Mouse (Mus musculus): ENCODE results near the gene Fbp2. TPM values are rescaled to one million over a fixed set of nuclear protein-coding genes. Genes with fewer than 3 reads are reported as not detected.

Fbp2 gene
- 0.14 and 0.38 TPM in 2 replicates for polyA plus RNA-seq (2016; fragmentation: Nextera tagmentation; extraction: Ambion mirVana)

DNA sequence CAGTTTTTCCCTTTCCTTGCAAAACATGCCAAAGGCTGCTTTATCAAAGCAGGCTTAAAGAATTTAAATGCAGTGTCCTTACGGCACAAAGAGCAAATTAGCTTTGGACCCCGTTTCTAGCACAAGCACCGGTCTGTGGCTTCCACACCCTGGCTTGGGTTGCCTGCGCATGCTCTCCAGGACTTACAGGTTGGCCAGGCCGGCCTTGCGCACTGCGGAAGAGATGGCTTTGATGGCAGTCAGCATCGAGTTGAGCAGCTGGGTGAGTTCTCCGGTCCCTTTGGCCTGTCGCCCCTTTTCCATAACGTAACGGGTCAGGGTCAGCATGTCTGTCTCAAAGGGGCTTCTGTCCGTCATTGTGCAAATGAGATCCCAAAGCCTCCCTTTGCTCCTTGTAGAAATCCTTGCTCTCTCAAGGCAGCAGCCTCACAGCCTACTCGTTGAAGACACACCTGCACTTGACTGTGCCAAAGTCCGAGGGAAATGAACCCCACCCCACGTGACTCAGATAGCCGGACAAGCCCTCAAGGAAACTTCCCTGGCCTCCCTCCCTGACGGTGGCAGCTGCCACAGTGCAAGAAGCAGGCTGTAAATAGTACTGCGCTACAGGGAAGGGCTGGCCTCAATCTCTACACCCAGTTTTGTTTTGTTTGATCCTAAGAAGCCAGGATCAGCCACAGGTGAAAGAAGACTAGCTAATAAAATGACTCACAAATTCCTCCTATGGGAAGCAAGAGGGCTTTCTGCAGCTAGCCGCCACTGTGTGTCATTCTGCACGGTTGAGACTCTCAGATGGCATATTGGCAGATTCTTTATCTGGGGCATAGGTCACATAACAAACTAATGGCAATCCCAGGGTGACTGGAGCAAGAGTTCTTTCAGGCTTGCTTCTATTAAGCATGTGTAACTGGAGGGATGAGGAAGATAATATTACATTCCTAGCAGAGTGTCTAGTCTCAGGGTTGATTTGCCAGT, at the start of gene Fbp2:
Gene Fbp2 (minus strand): TSS at position 482 of the 975 bp plus-strand sequence.
- H3K27me3 ChIP-seq (ENCODE audit: low read depth, poor library complexity, severe bottlenecking): no peaks in the 10 kb centered on the region
- H3K9me3 ChIP-seq (replicated peaks): no peaks in the 10 kb centered on the region
- no peak within 1 kb of the TSS for H3K27ac ChIP-seq
- no peak for DNase-seq (ENCODE audit: low spot score)
- 73% methylated on average over 21 of the region's 21 CpGs for WGBS
- no peaks in the 10 kb centered on the region for H3K36me3 ChIP-seq
- H3K4me1 ChIP-seq: peaks cover 13% of the 10 kb centered on the region
- H3K4me3 ChIP-seq: no peak within 1 kb of the TSS

DNA sequence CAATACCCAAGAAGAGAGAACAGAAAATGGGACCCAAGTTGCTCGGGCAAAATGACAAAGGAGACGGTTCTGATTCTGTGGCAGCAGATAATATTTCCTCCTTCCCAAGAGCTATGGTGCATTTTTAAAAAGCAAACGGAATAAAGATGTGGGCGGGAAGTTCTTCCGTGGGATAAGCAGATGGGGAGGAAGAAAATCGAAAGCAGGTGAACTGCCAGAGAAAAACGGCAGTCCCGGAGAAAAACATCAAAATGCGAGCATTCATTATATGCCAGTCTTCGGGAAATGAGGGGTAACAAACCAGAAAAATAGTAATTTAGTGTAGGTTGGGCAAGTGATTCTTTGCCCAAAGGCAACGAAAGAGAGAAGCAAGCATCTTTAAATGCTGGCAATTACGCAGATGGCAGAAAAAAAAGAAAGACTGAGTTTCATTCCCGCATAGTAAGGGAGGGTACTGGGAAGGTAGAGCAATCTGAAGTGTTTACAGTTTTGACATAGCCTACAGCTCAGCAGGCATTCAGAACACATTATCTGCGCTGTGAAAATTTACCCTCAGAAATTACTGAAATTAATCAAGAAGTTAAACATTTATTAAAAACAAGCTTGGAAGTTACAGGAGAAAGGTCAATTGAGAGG, 49.4 kb upstream of the Fbp2 start:
- no peak for DNase-seq (ENCODE audit: low spot score)
- no peaks in the 10 kb centered on the region for H3K9me3 ChIP-seq (replicated peaks)
- no peaks in the 10 kb centered on the region for H3K36me3 ChIP-seq
- H3K4me3 ChIP-seq: no peak overlapping the region
- WGBS: 83% methylated on average over 14 of the region's 14 CpGs
- no peak overlapping the region for H3K27ac ChIP-seq
- H3K27me3 ChIP-seq (ENCODE audit: low read depth, poor library complexity, severe bottlenecking): no peaks in the 10 kb centered on the region
- peaks cover 9% of the 10 kb centered on the region for H3K4me1 ChIP-seq

DNA sequence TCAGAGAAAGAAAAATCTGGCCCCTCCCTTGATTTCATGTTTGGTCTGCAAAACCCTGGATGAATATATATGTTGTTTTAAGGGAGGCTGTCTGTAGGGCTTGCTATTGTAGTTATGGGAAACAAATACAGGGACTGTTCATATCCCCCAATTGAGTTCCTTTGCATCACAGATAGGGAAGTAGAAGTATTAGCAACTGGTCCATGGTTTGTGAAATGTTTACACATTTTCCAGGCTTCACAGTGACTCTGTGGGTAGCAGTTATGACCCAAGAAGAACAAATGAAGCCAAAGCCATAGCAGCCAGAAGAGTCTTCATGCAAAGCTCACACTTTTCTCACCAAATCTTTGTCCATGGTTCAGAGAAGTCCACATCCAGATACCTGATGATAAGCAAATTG, 42.9 kb upstream of the Fbp2 start:
- no peak for DNase-seq (ENCODE audit: low spot score)
- H3K27me3 ChIP-seq (ENCODE audit: low read depth, poor library complexity, severe bottlenecking): no peaks in the 10 kb centered on the region
- H3K4me1 ChIP-seq: no peaks in the 10 kb centered on the region
- no peak overlapping the region for H3K27ac ChIP-seq
- H3K9me3 ChIP-seq (replicated peaks): no peaks in the 10 kb centered on the region
- H3K36me3 ChIP-seq: no peaks in the 10 kb centered on the region
- no peak overlapping the region for H3K4me3 ChIP-seq

DNA sequence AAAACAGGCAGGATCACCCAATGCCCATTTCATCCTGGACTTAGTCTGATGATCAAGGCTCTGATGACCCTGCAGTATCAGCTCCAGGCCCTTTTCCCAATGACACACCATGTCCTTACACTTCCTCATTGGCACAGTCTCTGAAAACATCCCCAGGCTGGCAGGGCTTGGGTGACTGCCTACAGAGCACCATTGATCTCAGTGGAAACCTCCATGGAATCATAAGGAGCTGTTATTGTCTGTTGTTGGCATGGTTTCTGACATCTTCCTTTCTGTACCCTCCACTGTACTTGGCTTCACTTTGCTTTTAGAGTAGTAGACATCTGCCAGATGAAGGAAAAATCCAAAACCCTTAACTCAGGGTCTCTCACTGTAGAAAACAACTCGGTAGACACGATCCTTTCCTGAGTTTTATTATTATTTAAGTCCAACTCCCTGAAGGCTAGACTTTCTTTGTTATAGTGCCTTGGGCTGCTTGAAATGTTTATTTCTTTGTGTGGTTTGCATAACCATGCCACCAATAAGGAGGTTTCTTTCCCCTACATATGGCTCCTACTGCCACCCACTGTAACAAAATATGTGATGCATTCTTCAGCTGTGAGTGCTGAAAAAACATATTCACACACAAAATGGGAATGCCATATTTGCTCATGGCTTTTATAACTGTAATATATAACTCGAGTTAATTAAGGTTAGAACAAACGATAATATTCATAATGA, 39.9 kb upstream of the Fbp2 start:
- H3K4me3 ChIP-seq: no peak overlapping the region
- H3K9me3 ChIP-seq (replicated peaks): no peaks in the 10 kb centered on the region
- 89% methylated on average over 4 of the region's 4 CpGs for WGBS
- no peak overlapping the region for H3K27ac ChIP-seq
- H3K36me3 ChIP-seq: no peaks in the 10 kb centered on the region
- H3K27me3 ChIP-seq (ENCODE audit: low read depth, poor library complexity, severe bottlenecking): no peaks in the 10 kb centered on the region
- no peak for DNase-seq (ENCODE audit: low spot score)
- no peaks in the 10 kb centered on the region for H3K4me1 ChIP-seq

DNA sequence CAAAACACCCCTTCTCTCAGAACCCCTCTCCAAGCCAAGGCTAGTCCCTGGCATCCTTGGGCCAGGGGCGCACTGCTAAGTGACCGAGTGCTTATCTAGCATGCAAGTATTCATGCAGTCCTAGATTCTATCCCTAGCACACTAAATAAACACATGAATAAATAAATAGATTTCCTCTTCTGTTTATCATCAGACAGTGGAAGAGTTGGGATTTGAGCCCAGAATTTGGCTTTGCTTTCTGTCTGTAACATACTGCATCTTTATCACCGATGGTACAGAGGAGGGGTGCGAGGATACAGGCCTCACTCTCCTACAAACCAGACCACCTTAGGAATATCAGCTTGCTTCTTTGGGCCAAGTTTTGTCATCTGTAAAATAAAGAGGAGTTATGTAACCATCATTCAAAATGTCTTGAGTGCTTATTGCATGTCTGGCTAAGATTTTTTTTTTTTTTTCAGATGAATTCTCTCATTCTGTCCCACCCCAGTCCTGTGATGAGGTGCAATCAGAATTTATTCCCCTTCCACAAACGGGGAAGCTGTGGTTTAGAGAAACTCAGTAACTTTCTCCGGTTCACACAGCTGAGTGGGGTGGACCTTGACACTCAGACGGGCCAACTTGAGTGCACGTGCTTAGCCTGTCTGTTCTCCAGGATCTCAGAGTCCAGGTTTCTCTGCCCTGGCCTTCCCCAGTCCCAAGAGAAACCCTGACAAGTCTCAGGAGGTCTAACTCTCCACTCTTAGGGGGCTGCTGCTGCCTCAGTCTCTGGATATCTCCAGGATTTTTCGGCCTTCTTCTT, 35.0 kb upstream of the Fbp2 start:
- Histone ChIP-seq H3K4me3 (no peak overlapping the region), H3K4me1 (0 out of 2 replicates have a peak, but pooled peaks cover under 1% of the 10 kb centered on the region), H3K9me3 (replicated peaks) (no peaks in the 10 kb centered on the region), H3K36me3 (no peaks in the 10 kb centered on the region), H3K27ac (no peak overlapping the region), H3K27me3 (ENCODE audit: low read depth, poor library complexity, severe bottlenecking) (peaks cover 26% of the 10 kb centered on the region)
- WGBS: 86% methylated on average over 9 of the region's 9 CpGs
- DNase-seq (ENCODE audit: low spot score): no peak

DNA sequence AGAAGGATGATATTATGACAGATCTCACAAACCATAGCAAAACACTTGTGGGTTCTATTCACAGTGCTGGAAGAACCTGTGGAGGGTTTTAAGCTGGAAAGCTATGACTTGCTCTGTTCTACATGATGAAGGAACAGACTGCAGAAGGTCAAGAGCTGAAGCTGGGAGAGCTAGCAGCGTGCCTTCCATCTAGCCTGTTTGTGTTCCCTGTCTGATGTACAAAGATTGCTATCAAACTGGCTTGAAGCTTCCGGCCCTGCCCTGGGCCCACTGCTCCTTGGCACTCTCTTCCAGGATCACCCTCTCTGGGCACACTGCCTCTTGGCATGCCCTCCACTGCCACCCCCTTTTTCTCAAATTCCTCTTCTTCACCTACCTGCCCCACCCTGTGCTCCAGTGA, 31.1 kb upstream of the Fbp2 start:
- H3K27ac ChIP-seq: no peak overlapping the region
- H3K36me3 ChIP-seq: no peaks in the 10 kb centered on the region
- H3K4me3 ChIP-seq: no peak overlapping the region
- DNase-seq (ENCODE audit: low spot score): no peak
- no peaks in the 10 kb centered on the region for H3K9me3 ChIP-seq (replicated peaks)
- peaks cover 10% of the 10 kb centered on the region for H3K4me1 ChIP-seq
- H3K27me3 ChIP-seq (ENCODE audit: low read depth, poor library complexity, severe bottlenecking): peaks cover 56% of the 10 kb centered on the region
- WGBS: 78% methylated on average over 2 of the region's 2 CpGs

DNA sequence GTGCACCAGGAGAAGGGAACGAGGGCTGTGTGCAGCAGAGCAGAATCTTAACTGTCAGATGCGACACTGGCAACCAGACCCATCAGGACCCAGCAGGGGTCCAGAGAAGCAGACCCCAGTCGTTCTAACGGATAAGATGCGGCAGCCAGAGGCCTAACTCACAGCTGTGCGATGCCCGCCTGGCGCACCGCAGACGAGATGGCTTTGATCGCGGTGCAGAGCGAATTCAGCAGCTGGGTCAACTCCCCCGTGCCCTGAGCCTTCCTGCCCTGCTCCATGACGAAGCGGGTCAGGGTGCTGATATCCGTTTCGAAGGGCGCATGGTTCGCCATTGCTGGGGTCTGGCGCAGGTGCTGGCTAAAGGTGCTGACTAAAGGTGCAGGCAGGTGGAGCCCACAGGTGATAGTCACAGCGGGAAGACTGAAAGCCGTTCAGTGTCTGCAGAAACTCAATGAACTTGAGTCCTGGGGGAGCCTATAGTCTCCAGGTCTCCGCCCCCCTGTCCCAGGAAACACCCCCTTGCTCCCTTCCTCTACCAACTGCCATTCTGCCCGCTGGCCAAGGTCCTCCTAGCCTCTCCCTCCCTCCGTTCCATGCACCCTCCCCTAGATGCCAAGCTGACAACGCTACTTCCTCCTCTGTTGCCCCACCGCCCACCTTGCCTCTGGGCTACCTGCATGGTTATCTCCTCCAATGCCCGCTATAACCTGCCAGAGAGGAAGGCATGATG, 29.7 kb upstream of the Fbp2 start, which contains the start of gene Fbp1:
Gene Fbp1 (minus strand): TSS at position 571 of the 730 bp plus-strand sequence.
- Histone ChIP-seq H3K4me1 (peaks cover 10% of the 10 kb centered on the region), H3K4me3 (peak within 1 kb of the TSS; percentile 40), H3K27me3 (ENCODE audit: low read depth, poor library complexity, severe bottlenecking) (peaks cover 56% of the 10 kb centered on the region), H3K36me3 (no peaks in the 10 kb centered on the region), H3K9me3 (replicated peaks) (no peaks in the 10 kb centered on the region), H3K27ac (no peak within 1 kb of the TSS)
- 3% methylated on average over 29 of the region's 29 CpGs for WGBS
- DNase-seq (ENCODE audit: low spot score): no peak

DNA sequence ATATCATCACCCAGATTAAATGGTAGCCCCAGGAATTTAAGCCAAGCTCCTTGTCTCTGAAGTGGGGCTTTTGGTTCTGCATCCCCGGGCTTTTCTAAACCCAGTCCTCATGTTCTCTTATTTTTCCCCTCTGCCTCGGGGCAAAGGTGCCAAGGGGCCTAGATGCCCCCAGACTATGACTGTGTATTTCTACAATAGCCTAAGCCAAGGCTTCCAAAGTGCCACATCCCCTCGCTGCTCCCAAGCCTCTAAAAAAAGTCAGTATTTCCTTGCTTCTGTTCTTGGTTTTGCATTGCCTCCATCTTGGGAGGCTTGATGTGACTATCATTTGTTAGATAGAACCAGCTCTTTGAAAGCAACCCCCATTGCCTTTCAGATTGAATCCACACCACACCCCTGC, 26.3 kb upstream of the Fbp2 start:
- WGBS: 84% methylated on average over 3 of the region's 3 CpGs
- no peak for DNase-seq (ENCODE audit: low spot score)
- Histone ChIP-seq H3K9me3 (replicated peaks) (no peaks in the 10 kb centered on the region), H3K27me3 (ENCODE audit: low read depth, poor library complexity, severe bottlenecking) (peaks cover 43% of the 10 kb centered on the region), H3K4me1 (peaks cover 16% of the 10 kb centered on the region), H3K36me3 (no peaks in the 10 kb centered on the region), H3K27ac (no peak overlapping the region), H3K4me3 (no peak overlapping the region)

DNA sequence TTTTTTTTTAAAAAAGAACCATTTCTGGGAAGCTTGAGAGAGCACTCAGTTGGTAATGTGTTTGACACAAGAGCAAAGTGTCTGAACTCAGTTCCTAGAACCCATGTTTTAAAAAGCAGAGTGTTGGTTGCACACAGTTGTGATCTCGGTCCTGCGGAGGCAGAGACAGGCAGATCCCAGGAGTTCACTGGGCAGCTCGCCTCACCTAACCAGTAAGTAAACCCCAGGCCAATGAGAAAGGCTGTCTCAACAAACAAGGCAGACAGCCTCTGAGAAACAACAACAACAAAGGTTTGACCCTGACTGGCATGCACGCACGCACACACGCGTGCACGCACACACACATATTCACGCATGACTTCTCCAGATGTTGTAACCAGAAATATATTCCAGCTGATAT, 25.7 kb upstream of the Fbp2 start:
- no peak overlapping the region for H3K27ac ChIP-seq
- H3K9me3 ChIP-seq (replicated peaks): no peaks in the 10 kb centered on the region
- H3K27me3 ChIP-seq (ENCODE audit: low read depth, poor library complexity, severe bottlenecking): peaks cover 37% of the 10 kb centered on the region
- WGBS: 92% methylated on average over 9 of the region's 9 CpGs
- H3K4me3 ChIP-seq: no peak overlapping the region
- peaks cover 19% of the 10 kb centered on the region for H3K4me1 ChIP-seq
- no peak for DNase-seq (ENCODE audit: low spot score)
- no peaks in the 10 kb centered on the region for H3K36me3 ChIP-seq

DNA sequence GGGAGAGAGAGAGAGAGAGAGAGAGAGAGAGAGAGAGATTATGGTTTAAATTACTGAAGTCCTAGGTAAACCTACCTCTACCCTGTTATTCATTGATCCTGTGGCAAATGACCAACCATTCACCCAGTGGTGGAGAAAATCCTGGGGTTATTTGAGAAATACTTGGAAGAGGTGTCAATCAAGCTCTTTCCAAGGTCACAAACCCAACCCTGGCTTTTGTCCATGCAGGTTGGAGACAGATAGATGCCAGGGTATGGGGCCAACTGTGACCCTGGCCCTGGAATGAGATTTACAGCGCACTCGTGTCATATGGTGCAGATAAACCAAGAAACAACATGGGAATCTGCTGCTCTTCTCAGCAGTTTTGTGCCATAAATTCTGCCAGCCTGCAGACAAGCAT, 25.2 kb upstream of the Fbp2 start:
- Histone ChIP-seq H3K27ac (no peak overlapping the region), H3K4me1 (peaks cover 19% of the 10 kb centered on the region), H3K9me3 (replicated peaks) (no peaks in the 10 kb centered on the region), H3K36me3 (no peaks in the 10 kb centered on the region), H3K4me3 (no peak overlapping the region), H3K27me3 (ENCODE audit: low read depth, poor library complexity, severe bottlenecking) (peaks cover 32% of the 10 kb centered on the region)
- 86% methylated on average over 2 of the region's 2 CpGs for WGBS
- DNase-seq (ENCODE audit: low spot score): no peak

DNA sequence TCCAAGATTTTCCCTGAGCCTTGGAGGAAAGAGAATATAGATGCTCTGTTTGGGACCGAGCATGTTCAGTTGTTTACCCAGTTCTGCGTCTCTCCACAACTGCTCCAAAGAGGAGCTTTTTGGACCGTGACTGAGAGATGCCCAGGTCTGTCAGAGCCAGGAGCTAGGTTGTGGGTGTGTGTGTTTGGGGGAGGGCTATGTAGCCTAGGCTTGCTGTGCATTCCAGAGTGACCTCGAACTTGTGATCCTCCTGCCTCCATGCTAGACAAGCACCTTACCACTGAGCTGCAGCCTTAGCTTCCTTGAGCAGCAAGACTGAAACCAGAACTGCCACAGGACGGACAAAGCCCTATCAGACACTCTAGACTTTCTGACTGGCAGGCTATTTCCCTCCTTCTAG, 24.6 kb upstream of the Fbp2 start:
- 84% methylated on average over 5 of the region's 5 CpGs for WGBS
- peaks cover 27% of the 10 kb centered on the region for H3K27me3 ChIP-seq (ENCODE audit: low read depth, poor library complexity, severe bottlenecking)
- no peak overlapping the region for H3K4me3 ChIP-seq
- peaks cover 15% of the 10 kb centered on the region for H3K4me1 ChIP-seq
- no peaks in the 10 kb centered on the region for H3K9me3 ChIP-seq (replicated peaks)
- DNase-seq (ENCODE audit: low spot score): no peak
- H3K27ac ChIP-seq: no peak overlapping the region
- no peaks in the 10 kb centered on the region for H3K36me3 ChIP-seq

DNA sequence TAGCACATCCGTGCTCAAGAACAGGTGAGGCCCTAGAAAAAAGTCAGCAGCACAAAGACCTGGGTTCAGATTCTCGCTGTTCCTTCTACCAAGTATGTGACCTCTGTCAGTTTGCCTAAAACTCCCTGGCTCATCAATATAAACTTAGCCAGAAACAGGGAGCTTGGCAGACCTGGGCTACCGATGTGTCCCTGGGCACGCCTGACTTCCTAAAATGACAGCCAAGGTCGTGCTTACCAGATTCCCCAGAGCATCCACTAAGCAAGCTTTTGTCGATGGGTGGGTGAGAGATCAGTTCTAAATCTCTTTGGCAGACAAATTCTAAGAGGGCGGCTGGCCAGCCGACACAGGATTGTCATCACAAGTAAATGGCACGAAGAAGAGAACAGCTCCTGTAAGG, 23.1 kb upstream of the Fbp2 start:
- no peak for DNase-seq (ENCODE audit: low spot score)
- H3K9me3 ChIP-seq (replicated peaks): no peaks in the 10 kb centered on the region
- H3K4me3 ChIP-seq: no peak overlapping the region
- H3K36me3 ChIP-seq: no peaks in the 10 kb centered on the region
- peaks cover 11% of the 10 kb centered on the region for H3K27me3 ChIP-seq (ENCODE audit: low read depth, poor library complexity, severe bottlenecking)
- 85% methylated on average over 9 of the region's 9 CpGs for WGBS
- no peak overlapping the region for H3K27ac ChIP-seq
- H3K4me1 ChIP-seq: peaks cover 13% of the 10 kb centered on the region
